Mouse (Mus musculus): ENCODE data around the gene Lzic. TPM values are rescaled to one million over a fixed set of nuclear protein-coding genes. Genes with fewer than 3 reads are reported as not detected.

Lzic gene
- 13.9 and 16.5 TPM in 2 replicates for polyA plus RNA-seq (2012)

GRCm38 (mm10) chr4:149485053-149485824, at the start of gene Lzic, which contains the start of gene Nmnat1:
Gene Lzic (plus strand): TSS chr4:149485229.
Gene Nmnat1 (minus strand): TSS chr4:149485202.

GRCm38 (mm10) chr4:149454879-149455278, 30.1 kb upstream of the Lzic start, which contains the start of gene Rbp7:
Gene Rbp7 (minus strand): TSS chr4:149454978.

DNA sequence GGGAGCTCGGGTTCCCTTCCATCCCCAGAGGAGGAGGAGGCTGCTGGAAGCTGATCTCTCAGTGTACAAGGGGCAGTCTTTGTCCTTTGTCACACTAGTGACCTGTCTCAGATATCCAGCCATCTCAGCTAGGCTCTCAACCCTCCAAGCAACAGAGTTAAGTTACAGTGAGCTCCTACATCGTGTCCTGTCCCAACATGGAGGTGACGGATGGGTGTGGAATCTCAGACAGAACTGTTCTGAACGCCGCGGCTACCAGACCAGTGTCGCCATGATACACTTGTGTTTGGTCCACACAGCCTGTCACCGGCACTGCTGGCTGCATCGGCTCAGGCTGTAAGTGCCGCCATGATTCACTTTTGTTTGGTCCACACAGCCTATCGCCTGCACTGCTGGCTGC, 8.0 kb upstream of the Lzic start, which contains the start of gene Tmem274:
Gene Tmem274 (plus strand): TSS at position 301 of the 400 bp plus-strand sequence.

DNA sequence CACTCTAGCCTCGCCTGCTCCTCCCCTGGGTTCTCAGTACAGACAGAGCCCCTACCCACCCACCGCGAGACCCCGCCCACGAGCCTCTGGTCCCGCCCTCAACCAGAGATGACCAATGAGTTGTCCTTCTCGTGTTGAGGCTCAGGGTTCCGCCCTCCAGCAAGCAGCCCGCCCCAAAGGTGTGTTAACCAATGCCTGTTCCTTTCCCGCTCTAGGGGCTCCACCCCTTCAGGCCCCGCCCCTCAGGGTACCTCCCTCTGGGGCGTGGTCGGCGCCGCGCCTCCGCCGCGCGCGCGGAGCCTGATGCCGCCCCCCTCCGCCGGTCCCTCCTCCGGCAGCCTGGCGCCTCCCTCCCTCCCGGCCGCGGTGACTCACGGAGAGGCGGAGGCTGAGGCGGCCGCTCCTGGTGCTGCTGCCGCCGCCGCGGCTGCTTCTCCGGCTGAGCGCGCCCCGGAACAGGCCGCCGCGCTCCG, 32.9 kb downstream of the Lzic start, which contains the start of gene Ctnnbip1:
Gene Ctnnbip1 (plus strand): TSS at position 369 of the 473 bp plus-strand sequence.

Other genes starting within 250 kb of the Lzic start
- gene Kif1b, start 177.5 kb upstream of the Lzic start, polyA plus RNA-seq (2012), result 1.5 and 1.8 TPM in 2 replicates
- 228 and 252 TPM in 2 replicates for gene Ube4b, start 58.5 kb upstream of the Lzic start, polyA plus RNA-seq (2012)
- not detected in 2 replicates for gene Rbp7, start 30.3 kb upstream of the Lzic start, polyA plus RNA-seq (2012)
- not detected in 2 replicates for gene Tmem274, start 7.9 kb upstream of the Lzic start, polyA plus RNA-seq (2012)
- gene Nmnat1, start within 50 bp of the Lzic start, polyA plus RNA-seq (2012), result 3.5 and 3.9 TPM in 2 replicates
- 9.0 and 11.6 TPM in 2 replicates for gene Ctnnbip1, start 33.0 kb downstream of the Lzic start, polyA plus RNA-seq (2012)
- 14.2 and 22.6 TPM in 2 replicates for gene Clstn1, start 101.2 kb downstream of the Lzic start, polyA plus RNA-seq (2012)
- 70.3 and 84.3 TPM in 2 replicates for gene Pik3cd, start 217.3 kb downstream of the Lzic start, polyA plus RNA-seq (2012)

Measured in megakaryocyte-erythroid progenitor cell, adult 5 weeks (primary cell).